Mouse (Mus musculus) gastrocnemius, adult 2 months (tissue): ENCODE measurements at regions not wholly inside any gene's neighbourhood (a gene's known extent, or its start where the extent isn't known, plus 50 kb on each side); places are given as distances from the start of the nearest gene placed in this dataset.
A peak's percentile ranks its signal among the peaks of the same experiment; 100 is the strongest.

Source experiments
- DNase-seq: peaks from one replicate; pipeline ENCODE4 v3.0.0; 2022
- H3K27ac ChIP-seq: fragments of 200-600 bp; 2 replicates; pipeline ENCODE4 v1.8.1; 2022; ENCODE audit warnings: mild to moderate bottlenecking
- H3K4me3 ChIP-seq: fragments of 200-600 bp; 2 replicates; pipeline ENCODE4 v1.8.1; 2022; ENCODE audit warnings: mild to moderate bottlenecking, moderate library complexity
- CTCF ChIP-seq: fragments of 200-600 bp; IDR thresholded peaks from 2 replicates; pipeline ENCODE4 v1.8.1; 2022; ENCODE audit warnings: antibody characterized with exemption, mild to moderate bottlenecking, moderate library complexity
- intact Hi-C: fragments of 180-260 bp; cut with DNase I; formaldehyde crosslinking; loops from one replicate; pipeline ENCODE4 v1.15.1; 2025

DNA sequence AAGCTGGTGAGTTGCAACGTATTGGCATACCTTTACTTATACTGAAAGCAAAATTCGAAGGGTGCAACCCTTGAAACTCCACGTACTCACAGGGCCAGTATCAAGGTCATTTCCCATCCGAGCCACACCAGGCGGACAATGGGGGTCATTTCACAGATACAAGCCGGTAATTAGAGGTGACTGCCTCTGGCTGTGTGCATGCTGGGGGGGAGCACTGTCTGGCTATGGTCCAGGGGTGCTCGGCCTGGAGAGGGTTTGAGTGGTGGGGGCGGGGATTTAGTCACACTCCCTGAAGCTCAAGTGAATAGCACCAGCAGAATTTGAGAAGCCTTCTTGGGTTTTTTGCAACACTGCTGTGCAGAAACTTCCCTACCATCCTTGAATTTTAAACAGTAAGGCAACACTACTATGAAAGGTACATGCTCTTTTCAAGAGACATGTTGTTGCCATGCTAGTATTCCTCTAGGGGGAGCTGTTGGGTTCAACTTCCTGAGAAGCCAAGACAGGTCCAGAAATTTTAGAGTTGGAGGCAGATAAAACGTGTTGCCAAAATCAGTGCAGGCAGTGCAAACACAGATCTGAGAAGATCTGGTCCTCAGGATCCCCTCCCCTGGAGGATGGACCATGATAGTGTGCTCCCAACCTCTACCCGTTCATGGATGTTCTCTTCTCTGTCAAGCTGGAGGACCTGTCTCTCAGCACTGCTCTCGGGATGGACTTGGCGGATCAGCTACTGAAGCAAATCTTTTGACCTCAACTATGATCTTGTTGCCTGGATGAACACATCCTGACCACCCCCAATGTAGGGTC, 204.7 kb downstream of the 1700129C05Rik start:
- no peak for DNase-seq
- peak; percentile 36 for TF ChIP-seq CTCF
- Histone ChIP-seq H3K27ac (no peak overlapping the region), H3K4me3 (no peak overlapping the region)
- intact Hi-C loops = no loop called here

DNA sequence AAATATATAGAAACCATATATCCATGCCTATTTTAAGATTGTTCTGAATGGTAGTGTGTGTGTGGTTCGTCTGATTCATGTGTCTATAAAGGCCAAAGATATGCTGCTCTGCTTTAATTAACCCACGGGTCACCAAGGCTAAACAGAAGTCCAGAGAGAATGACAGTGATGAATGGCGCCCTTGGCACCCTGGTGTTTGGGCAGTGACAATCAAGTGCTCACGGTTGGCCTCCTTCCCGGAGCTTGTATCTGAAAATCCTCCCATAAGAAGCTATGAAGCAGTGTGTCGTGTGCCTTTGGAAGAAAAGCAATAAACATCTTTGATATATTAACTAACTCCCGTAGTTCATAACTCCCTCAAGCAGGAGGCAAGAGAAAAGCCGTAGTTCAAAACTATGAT, 205.4 kb downstream of the 1700129C05Rik start:
- intact Hi-C loops = no loop called here
- Histone ChIP-seq H3K27ac (no peak overlapping the region), H3K4me3 (no peak overlapping the region)
- DNase-seq = no peak
- no peak for TF ChIP-seq CTCF

DNA sequence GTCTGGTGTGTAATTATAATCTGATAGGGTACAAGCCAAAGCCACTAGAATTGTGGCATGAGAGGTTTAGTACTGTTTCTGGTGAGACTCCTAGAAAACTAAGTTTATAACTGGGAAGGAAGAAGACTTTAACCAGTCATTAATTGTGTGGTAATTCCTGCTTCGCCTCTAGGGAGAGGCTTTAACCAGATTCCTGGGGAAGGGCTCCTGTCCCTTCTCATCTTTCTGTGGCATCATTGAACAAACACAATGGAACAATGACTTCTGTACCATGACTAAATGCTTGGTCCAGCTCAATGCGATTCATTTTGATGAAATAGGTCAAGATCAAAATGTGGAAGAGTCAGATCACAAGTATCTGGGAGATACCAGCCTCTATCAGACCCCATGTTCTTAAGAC, 206.6 kb downstream of the 1700129C05Rik start:
- H3K27ac ChIP-seq = no peak overlapping the region
- H3K4me3 ChIP-seq = no peak overlapping the region
- no peak for DNase-seq
- intact Hi-C loops = no loop called here
- no peak for TF ChIP-seq CTCF

DNA sequence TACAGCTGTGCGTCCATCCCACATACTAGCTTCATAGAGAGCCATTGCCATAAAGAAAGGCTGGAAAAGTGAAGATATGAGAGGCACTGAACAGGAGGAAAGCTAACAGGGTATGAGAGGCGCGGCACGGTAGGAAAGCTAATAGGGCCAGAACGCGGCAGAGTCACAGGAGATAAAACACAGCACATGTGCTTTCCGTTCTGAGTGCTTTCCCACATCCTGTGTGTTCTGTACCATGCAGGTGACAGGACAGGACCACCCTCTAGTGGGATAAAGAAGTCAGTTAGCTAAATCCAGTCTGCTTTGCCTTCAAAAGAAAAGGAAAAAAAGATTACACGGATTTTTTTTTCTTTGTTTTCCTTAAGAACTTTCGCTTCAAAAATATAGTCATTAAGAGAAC, 224.8 kb downstream of the 1700129C05Rik start:
- peak; percentile 17; the same call in 1 of the 2 replicates for TF ChIP-seq CTCF
- intact Hi-C loops = no loop called here
- no peak for DNase-seq
- no peak overlapping the region for H3K27ac ChIP-seq
- no peak overlapping the region for H3K4me3 ChIP-seq

DNA sequence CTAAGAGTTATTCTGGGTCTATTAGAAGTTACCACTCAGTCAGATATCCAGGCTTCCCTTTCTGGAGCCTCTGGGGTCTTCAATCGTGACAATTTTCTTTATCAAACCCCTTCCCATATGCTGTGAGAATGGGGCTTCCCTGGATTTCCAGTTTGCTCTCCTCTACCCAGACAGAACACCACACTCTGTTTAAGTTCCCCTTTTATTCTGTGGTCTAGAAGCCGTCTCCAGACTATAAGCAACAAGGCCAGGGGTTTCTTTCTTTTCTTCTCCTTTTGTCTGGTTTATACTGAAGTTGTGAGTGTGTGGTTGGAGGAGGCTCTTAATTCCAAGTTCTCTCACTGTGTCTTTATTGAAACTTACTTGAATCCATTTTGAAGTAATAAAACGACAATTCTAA, 225.5 kb downstream of the 1700129C05Rik start:
- intact Hi-C loops = no loop called here
- H3K4me3 ChIP-seq = no peak overlapping the region
- no peak for TF ChIP-seq CTCF
- DNase-seq = no peak
- no peak overlapping the region for H3K27ac ChIP-seq

DNA sequence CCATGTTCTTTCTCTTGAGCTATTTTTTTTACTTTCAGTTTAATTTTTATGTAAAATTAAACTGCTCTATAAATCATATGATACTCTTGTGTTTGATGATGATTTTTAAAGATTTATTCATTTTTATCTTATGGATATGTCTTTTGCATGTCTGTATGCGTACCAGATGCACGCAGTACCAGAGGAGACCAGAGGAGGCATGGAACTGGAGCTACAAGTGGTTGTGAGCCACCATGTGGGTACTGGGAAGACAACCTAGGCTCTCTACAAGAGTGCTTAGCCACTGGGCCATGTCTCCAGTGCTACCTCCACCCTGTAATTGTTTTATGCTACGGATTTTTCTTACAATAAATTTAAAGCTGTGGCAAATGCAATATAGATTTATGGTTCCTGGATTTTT, 227.8 kb downstream of the 1700129C05Rik start:
- DNase-seq = no peak
- no peak overlapping the region for H3K4me3 ChIP-seq
- intact Hi-C loops = no loop called here
- no peak overlapping the region for H3K27ac ChIP-seq
- peak; percentile 6; the same call in 1 of the 2 replicates for TF ChIP-seq CTCF

DNA sequence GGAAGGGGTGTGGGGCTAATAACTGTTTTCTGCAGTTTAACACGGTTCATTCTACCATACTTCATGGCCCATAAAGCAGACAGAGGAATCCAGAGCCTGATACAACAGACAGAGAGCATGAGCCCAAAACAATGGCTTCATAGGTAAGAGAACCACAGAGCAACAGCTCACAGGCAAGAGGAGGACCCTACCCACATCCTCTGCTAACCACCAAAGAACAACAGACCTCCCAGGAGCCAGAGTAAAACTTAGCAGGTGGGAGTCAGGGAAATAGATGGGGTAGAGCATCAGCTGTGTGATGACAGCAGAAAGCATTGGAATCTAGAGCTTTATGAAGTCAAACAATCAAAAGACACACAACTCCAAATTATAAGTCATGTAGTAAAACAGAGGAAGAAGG, 231.8 kb downstream of the 1700129C05Rik start:
- H3K4me3 ChIP-seq = no peak overlapping the region
- no peak for TF ChIP-seq CTCF
- DNase-seq = no peak
- H3K27ac ChIP-seq = no peak overlapping the region
- intact Hi-C loops = no loop called here

DNA sequence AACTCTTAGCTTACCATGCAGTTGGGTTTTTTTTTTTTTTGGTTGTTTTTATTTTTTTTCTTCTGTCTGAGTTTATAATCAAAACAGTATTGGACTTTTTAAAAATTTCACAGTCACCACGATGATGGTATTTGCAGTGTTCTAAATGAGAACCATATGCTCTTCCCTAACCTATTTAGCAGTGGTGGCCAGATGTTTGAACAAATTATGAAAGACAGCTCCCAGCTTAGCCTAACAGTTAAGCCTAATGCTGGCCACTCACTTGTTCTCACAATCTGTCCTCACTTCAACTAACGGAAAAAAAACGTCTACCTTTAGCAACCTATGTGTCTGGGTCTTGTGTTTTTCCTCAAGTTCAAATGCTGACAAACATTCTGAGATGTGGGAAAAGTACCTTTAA, 234.8 kb downstream of the 1700129C05Rik start:
- intact Hi-C loops = loop anchor here (5.0 kb wide), 1 partner anchor 1076 kb away; no protein-coding TSS in a partner anchor
- Histone ChIP-seq H3K4me3 (no peak overlapping the region), H3K27ac (no peak overlapping the region)
- no peak for DNase-seq
- no peak for TF ChIP-seq CTCF

DNA sequence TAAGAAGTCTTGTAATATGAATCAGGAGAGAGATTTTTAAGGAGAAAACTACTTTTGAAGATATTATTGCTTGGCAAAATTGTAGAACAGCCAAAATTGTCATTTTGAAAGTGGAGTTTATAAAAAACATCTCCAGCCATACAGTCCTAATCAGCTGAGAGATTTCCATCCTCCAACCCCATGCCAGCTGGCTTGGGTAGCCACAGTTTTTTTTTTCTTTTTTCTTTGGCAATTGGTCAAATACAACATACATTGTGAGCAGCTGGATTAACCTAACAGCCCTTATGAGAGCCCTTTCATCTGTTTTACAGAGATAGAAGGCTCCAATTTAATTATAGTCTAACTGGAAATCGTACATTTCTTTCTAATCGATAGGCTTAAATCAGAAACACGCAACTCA, 235.3 kb downstream of the 1700129C05Rik start:
- no peak overlapping the region for H3K27ac ChIP-seq
- no peak overlapping the region for H3K4me3 ChIP-seq
- no peak for DNase-seq
- intact Hi-C loops = loop anchor here (5.0 kb wide), 1 partner anchor 1075 kb away; no protein-coding TSS in a partner anchor
- no peak for TF ChIP-seq CTCF

DNA sequence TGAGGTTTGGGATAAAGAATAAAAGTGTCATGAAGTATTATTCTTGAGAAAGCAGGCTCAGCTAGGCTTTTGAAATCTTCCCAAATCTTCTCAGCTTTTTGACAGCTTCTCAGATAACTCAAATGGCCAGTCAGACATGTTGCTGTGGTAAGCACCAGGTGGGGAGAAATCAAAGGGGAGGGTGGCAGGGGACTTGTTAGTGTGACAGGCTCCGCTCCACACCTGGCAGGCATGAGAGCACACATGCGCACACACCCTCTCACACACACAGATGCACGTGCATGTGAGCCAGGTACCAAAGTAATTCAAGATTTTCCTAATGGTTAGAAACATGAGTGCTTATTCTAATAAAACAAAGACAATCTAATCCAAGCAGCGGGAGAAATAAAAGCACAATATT, 236.1 kb downstream of the 1700129C05Rik start:
- no peak for TF ChIP-seq CTCF
- intact Hi-C loops = loop anchor here (5.0 kb wide), 1 partner anchor 1074 kb away; no protein-coding TSS in a partner anchor
- DNase-seq = no peak

DNA sequence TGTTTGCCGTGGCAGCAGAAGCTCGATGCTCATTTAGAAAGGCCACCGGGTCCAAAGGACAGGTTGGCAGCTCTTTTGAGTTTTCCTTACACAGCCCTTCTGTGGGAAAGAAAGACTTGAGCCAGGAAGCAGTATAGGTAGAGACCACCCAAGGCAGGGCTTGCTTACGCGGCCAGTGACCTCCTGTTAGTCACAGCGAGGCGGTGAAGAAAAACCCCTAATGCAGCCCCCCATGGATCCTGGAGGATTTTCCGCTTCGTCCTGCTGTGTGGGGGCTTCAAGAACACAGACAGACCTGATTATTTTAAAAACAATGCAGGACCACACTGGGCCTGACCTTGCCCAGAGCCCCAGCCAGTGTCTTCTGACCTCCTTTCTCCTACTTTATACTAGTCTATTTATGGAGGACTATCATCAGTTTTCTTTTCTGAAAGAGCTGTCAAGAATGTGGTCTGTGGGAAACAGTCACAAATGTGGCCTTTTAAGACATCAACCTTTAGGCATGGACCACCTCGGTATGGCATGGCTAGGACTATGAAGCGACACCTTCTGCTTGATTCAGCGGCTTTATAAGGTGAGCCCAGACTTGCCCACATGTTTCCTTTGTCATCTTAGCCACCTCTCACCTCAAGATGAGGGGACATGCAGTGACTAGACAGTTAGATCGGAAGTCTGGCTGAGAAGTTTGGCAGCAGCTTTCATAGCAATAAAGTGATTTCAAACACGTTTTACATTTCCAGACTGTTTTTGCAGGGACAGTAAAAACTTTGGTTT, 274.3 kb downstream of the 1700129C05Rik start:
- H3K4me3 ChIP-seq = no peak overlapping the region; the same call in 1 of the 2 replicates
- intact Hi-C loops = no loop called here
- DNase-seq = no peak
- no peak overlapping the region for H3K27ac ChIP-seq
- TF ChIP-seq CTCF = no peak

More for the DNA sequence above, 236.1 kb downstream of the 1700129C05Rik start:
- Histone ChIP-seq H3K27ac (no peak overlapping the region), H3K4me3 (no peak overlapping the region)

DNA sequence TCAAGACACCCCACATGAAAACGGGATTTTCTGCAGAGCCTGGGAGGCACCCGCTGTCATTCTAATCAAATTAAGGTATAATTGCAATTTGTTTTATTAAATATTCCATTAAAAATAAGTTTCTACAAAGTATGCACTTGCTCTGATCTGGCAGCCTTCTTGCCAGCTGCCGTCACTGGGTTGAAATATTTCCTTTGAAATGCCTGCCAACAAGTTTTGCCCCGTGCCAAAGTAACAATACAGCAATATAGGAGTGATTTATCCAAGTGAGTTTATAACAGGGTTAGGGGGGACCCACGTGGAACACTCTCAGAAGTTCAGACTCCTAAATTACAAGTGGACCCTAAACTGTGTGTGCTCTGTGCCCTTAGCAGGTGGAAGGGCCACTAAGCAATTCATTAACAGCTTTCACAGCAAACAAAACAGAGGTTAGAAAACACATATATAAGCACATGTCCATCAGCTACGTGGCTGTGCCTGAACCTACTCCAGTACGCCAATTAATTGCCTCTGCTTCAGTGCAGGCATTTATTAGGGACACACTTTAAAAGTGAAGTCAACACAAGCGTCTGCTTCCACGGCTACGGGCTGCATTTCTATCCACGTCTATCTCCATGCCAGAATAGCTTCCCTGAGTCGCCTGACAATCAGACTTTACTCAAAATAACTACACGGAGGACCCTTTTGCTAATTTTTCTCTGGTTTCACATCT, 275.1 kb downstream of the 1700129C05Rik start:
- Histone ChIP-seq H3K4me3 (no peak overlapping the region; the same call in 1 of the 2 replicates), H3K27ac (no peak overlapping the region)
- no peak for DNase-seq
- intact Hi-C loops = no loop called here
- TF ChIP-seq CTCF = no peak

DNA sequence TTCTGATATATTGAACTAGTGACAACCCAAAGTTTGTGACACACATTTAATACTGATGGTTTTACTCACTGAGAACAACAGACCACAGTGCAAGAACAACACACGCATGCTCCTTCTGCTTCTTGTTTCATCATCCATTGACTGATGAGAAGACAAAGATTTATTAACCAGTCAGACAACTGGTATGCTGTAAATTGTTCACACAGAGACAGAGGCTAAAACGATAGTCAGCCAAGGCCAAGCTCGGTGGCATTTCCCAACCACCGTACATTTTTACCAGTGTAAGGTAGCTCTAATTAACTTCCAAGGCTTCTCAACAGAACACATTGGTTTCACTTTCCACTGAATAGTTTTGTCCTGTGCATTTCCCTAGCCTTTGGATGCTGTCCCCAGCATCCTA, 287.8 kb downstream of the 1700129C05Rik start:
- no peak for DNase-seq

More for the DNA sequence above, 287.8 kb downstream of the 1700129C05Rik start:
- intact Hi-C loops = no loop called here
- Histone ChIP-seq H3K4me3 (no peak overlapping the region), H3K27ac (no peak overlapping the region)
- no peak for TF ChIP-seq CTCF
